Mouse (Mus musculus) layer of hippocampus, postnatal 10 days (tissue): ENCODE results near the gene Abi3. TPM values are rescaled to one million over a fixed set of nuclear protein-coding genes. Genes with fewer than 3 reads are reported as not detected.

Experiments
- DNase-seq, 2 experiments: peaks; one replicate each; pipeline ENCODE4 v3.0.0; 2021; ENCODE audit warnings: low spot score in 2 of 2
- total RNA-seq, 2 experiments: library from RNA; stranded (reverse); gene quantifications; 2 replicates each; pipeline ENCODE4 v1.2.3; 2021

Abi3 gene
- total RNA-seq, 2 experiments from 2014 or later = 3.7 to 4.4 TPM

DNA sequence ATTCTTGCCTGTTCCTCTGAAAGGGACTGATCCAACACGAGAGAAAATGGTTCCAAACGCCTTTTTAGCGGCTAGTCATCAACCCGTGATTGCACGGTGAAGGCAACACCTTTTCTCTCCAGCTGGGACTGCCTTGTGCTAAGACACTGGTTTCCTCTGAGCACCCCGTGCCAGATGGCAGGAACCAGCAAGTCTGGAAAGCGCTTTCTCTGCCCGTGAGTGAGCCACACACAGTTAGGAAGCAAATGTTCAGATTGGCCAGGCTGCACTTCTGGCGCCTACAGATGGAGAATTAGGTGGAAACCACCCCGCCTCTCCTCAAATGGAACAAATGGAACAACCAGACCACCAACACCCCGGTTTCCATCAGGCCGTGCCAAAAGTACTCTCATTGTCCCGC is 50.5 kb downstream of the Abi3 start:
- peak; percentile 44 to 63 for DNase-seq

DNA sequence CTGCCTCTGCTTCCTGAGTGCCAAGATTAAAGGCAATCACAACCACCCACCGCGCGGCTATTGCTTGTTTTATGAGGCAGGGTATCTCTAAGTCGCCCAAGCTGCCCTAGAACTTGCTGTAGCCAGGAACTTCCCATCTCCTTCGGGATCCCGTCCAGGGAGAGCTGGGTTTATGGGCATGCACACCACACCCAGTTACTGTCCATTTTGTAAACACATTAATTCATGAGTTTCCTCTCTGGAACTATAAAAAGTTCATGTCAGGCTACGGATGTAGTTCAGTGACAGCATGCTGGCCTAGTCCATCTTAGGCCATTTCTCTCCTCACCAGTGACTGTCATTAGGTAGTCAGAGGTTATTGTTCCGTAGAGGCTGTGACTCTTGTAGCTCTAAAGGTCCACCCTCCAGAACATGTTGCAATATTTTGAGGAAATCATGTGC is 52.8 kb downstream of the Abi3 start:
- no peak for DNase-seq

DNA sequence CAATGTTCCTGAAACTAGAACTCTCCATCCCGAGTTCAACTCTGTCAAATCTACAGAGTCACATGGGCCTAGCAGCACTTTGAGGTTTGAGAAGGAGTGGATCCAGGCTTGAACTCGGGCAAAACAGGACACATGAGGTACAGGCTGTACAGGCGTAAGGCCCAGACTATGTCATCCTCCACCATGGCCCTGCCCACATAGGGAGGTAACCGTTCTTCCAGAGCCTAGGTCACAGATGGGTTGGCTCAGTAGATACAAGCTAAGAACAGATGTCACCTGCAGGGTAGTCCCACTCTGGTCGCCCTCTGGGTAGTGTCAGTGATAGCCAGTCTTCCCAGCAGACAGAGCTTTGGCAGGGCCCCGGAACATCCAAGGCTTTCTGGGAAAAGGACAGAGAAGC is 55.8 kb downstream of the Abi3 start:
- no peak for DNase-seq

DNA sequence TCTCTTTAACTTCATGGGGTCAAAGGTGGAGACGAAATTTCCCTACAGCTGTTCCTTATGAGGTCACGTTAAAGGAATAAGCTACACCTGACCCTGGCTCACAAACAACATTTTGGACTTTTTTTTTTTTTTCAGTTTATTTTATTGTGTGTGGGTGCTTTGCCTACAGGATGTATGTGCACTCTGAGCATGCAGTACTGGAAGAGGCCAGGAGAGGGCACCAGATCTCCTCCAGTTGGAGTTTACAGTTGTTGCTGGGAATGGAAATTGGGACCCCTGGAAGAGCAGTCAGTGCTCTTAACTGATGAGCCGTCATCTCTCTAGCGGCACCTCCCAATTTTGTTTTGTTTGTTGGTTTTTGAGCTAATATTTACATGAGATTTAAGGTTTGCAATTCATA is 56.6 kb downstream of the Abi3 start:
- no peak for DNase-seq

DNA sequence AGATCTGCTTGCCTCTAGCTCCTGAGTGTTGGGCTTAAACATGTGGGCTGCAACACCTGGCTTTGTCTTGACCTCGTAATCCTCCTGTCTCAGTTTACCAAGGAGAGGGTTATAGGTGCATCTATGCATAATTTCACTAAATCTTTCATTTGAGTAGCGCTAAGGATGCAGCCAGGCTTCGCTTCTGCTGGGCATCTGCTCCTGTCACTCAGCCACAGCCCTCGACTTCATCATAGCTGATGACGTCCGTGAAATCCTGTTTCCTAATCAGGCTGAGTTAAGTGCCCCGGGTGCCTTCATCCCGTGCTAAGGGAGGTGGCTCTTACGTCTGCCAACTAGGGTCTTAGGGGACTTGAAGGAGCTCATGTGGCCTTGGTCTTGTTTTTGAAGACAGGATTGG is 58.3 kb downstream of the Abi3 start:
- no peak for DNase-seq

DNA sequence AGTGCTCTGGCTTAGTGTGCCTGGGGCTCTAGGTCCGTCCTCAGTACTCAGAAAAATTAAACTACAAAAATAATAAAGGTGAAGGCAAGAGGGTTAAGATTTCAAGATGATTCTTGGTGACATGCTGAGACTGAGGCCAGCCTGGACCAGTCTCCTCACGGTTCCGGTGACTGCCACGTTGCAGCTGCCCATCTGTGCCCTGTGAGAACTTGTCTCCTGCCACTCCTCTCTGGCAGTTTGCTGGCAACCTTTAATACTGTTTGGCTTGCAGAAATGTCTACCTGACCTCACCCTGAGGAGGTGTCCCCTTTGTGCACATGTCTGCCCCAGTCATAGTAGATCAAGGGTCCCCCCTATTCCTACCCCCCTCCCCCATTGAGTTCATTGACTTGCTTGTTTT is 58.8 kb downstream of the Abi3 start:
- DNase-seq = no peak

DNA sequence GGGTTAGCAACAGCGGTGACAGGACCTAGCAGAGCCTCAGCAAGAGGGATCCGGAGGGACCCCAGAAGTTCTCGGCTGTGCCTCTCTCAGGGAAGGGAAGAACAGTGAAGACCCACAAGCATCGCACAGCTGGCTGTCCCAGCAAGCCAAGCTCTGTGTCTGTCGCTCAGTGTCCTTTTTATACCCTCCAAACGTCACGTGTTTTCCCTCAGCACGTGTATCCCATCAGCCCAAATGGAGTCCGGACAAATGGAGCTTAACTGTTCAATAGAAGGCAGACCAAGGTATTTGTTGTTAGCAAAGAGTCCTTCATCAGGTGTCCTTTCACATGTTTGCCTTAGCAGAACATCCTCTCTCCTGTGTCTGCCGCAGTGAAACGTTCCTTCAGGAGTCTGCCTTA is 60.7 kb downstream of the Abi3 start:
- DNase-seq = no peak

DNA sequence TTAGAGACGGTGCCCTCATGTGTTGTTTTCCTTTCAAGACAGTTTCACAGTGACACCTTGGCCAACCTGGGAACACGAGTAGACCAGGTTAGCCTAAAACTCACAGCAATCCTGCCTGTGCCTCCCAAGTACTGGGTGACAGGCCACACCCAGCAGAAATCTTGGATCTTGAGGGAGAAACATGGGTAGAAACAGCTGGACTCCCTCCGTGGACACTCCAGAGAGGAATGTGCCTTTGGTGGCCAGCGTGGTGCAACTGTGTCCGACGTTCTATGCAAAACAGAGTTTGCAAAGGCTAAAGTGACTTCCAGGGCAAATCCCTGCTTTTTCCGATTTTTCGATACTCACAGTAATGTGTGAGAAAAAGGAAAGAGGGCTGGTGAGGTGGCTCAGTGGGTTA is 61.8 kb downstream of the Abi3 start:
- no peak for DNase-seq

Other genes with a start within 250 kb of the Abi3 start
- gene Phb, start 175.5 kb downstream of the Abi3 start, total RNA-seq = 100 to 1,000 TPM; 110 to 124 TPM
- gene Zfp652, start 129.8 kb downstream of the Abi3 start, total RNA-seq = 10 to 100 TPM; 51.1 to 52.1 TPM
- 1 to 10 TPM; 1.6 to 1.8 TPM for gene B130006D01Rik, start 118.9 kb downstream of the Abi3 start, total RNA-seq
- gene Phospho1, start 18.0 kb downstream of the Abi3 start, total RNA-seq = 10 to 100 TPM; 17.8 to 21.3 TPM
- gene Gngt2, start 5.3 kb downstream of the Abi3 start, total RNA-seq = 1 to 10 TPM; 2.1 to 2.6 TPM
- gene B4galnt2, start 72.4 kb upstream of the Abi3 start, total RNA-seq = not detected
- gene Igf2bp1, start 163.5 kb upstream of the Abi3 start, total RNA-seq = under 1 TPM; 0.47 to 0.50 TPM
- gene Gip, start 182.1 kb upstream of the Abi3 start, total RNA-seq = not detected
- gene Snf8, start 192.4 kb upstream of the Abi3 start, total RNA-seq = 10 to 100 TPM; 91.6 to 93.2 TPM
- 10 to 100 TPM; 56.6 to 57.8 TPM for gene Ube2z, start 222.9 kb upstream of the Abi3 start, total RNA-seq
- gene Atp5g1, start 233.2 kb upstream of the Abi3 start, total RNA-seq = 100 to 1,000 TPM; 583 to 624 TPM